Mouse (Mus musculus): ENCODE data around the gene Tmem184b. TPM values are rescaled to one million over a fixed set of nuclear protein-coding genes. Genes with fewer than 3 reads are reported as not detected.
A peak's percentile ranks its signal among the peaks of the same experiment; 100 is the strongest.

Tmem184b gene
- polyA plus RNA-seq, 1 experiment from 2014 or later, result 34.1 TPM

DNA sequence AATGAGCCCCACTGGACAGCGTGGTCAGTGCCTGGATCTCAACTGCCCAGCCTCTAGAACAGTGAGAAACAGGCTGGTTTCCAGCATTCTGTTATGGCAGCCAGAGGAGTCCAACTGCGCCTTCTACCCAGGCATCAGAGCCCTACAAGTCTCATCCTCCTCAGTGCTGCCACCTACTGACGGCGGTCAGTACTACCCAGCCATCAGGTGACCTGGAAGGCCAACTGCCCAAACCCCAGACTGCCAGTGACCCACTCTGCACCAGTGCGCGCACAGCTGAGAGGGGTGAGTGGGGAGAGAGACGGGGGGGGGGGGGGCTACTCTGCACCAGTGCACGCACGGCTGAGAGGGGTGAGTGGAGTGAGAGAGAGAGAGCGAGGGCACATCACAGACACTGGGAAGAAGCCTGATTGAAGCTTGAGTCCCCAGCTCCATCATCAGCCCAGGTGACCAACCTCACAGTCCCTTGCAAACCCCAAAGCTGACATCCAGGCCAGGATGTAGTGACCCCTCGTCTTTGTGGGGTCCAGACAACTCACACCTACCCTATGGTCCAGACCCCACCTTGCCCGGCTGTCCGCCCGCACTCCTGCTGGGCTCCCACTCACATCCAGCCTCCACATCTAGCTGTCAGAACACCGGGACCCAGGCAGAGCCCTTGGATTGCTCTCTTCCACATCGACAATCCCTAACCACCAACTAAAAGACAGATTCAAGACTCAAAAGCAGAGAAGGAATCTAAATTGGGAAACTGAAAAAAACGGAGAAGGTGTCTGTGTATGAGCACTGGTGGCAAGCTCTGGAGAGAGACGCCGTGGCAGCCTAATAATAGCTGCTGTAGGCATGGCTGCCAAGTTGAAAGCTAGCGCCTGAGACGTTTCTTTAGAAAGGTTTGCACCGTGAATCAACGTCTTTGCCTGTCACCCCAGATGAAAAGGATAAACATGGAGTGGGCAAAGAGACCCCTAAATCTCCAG is 22.6 kb downstream of the Tmem184b start:
- Histone ChIP-seq H3K4me1 (replicated peaks; ENCODE audit: control insufficient read depth, insufficient read depth, low read length) (no peaks in the 10 kb centered on the region), H3K4me2 (replicated peaks; ENCODE audit: low read depth) (no peak overlapping the region), H3K27ac (ENCODE audit: low read depth, low read length) (no peak overlapping the region), H3K9me3 (ENCODE audit: control insufficient read depth) (no peaks in the 10 kb centered on the region), H3K4me3 (ENCODE audit: low read depth, low read length) (no peak overlapping the region), H3K36me3 (ENCODE audit: control insufficient read depth, insufficient read depth) (peaks cover 25% of the 10 kb centered on the region), H3K27me3 (replicated peaks; ENCODE audit: control insufficient read depth, insufficient read depth, low read length) (no peaks in the 10 kb centered on the region), H3K9ac (ENCODE audit: low read depth, low read length) (no peak overlapping the region)
- peak; percentile 94 for TF ChIP-seq CTCF (IDR thresholded peaks at IDR 0.05; ENCODE audit: low read depth)
- peak; percentile 35 for ATAC-seq
- WGBS, result 58% methylated on average over 21 of the region's 23 CpGs

DNA sequence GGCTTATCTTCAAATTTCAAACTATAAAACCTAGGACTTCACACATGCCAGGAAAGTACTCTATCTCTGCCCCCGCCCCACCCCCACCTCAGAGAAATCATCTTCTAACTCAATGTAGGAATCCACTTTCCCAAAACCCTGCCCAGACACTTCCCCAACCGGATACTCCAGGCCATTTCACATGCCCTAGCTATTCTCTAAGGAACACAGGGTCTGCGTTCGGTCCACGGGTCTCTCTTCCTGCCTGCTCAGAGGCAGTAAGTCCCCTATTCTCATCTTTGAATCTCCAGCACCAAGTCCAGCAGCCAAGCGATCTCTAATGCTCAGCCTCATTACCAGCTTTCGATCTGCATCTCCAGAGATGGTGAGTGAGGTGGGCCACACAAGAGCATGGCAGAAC is 23.7 kb downstream of the Tmem184b start:
- H3K36me3 ChIP-seq (ENCODE audit: control insufficient read depth, insufficient read depth), result peaks cover 27% of the 10 kb centered on the region
- H3K4me1 ChIP-seq (replicated peaks; ENCODE audit: control insufficient read depth, insufficient read depth, low read length), result no peaks in the 10 kb centered on the region
- 86% methylated on average over 7 of the region's 7 CpGs for WGBS
- H3K27me3 ChIP-seq (replicated peaks; ENCODE audit: control insufficient read depth, insufficient read depth, low read length), result no peaks in the 10 kb centered on the region
- H3K4me3 ChIP-seq (ENCODE audit: low read depth, low read length), result no peak overlapping the region
- TF ChIP-seq CTCF (IDR thresholded peaks at IDR 0.05; ENCODE audit: low read depth), result no peak
- no peak overlapping the region for H3K4me2 ChIP-seq (replicated peaks; ENCODE audit: low read depth)
- no peak for ATAC-seq
- no peak overlapping the region for H3K27ac ChIP-seq (ENCODE audit: low read depth, low read length)
- H3K9me3 ChIP-seq (ENCODE audit: control insufficient read depth), result no peaks in the 10 kb centered on the region
- no peak overlapping the region for H3K9ac ChIP-seq (ENCODE audit: low read depth, low read length)

DNA sequence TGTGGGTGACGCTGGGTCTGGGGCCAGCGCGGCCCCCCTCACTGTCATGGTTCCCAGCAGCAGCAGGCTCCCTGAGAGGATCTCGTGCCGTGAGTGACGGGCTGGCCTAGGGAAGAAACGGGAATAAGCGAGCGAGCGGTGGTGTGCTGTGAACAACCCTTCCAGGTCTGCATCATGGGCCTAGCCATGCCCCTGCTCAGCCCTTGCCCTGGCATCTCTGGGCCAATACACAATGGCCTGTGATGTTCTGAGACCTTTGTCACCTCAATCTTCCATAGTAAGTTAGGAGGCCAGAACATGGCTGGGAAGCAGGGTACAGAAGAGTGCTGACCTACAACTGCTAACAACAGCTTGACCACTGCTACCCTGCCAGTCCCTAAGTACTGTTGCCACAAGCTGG is 24.8 kb downstream of the Tmem184b start:
- no peak overlapping the region for H3K4me3 ChIP-seq (ENCODE audit: low read depth, low read length)
- 0 out of 2 replicates have a peak overlapping the region, but pooled peaks have one; percentile 28 for H3K27ac ChIP-seq (ENCODE audit: low read depth, low read length)
- no peak for TF ChIP-seq CTCF (IDR thresholded peaks at IDR 0.05; ENCODE audit: low read depth)
- H3K4me2 ChIP-seq (replicated peaks; ENCODE audit: low read depth), result no peak overlapping the region
- peaks cover 37% of the 10 kb centered on the region for H3K36me3 ChIP-seq (ENCODE audit: control insufficient read depth, insufficient read depth)
- no peaks in the 10 kb centered on the region for H3K4me1 ChIP-seq (replicated peaks; ENCODE audit: control insufficient read depth, insufficient read depth, low read length)
- no peak overlapping the region for H3K9ac ChIP-seq (ENCODE audit: low read depth, low read length)
- ATAC-seq, result no peak
- no peaks in the 10 kb centered on the region for H3K9me3 ChIP-seq (ENCODE audit: control insufficient read depth)
- H3K27me3 ChIP-seq (replicated peaks; ENCODE audit: control insufficient read depth, insufficient read depth, low read length), result no peaks in the 10 kb centered on the region
- WGBS, result 97% methylated on average over 10 of the region's 10 CpGs

DNA sequence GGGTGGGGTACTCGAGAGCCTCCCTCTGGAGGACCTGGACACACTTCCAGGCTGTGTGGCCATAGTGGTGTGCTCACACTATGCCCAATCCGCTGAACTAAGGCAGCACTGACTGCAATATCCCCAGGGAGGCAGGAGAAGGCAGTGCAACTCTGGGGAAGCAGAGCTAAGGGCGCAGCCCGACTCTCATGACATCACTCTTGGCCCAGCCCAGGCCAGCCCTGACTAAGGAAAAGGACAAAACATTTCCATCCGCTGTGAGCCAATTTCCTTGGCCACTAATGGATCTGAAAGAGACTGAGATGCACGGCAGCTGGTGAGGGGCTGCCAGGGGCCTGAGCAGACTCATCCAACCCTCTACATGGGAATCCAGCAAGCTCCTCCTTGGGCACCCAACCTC is 25.7 kb downstream of the Tmem184b start:
- Histone ChIP-seq H3K4me1 (replicated peaks; ENCODE audit: control insufficient read depth, insufficient read depth, low read length) (no peaks in the 10 kb centered on the region), H3K36me3 (ENCODE audit: control insufficient read depth, insufficient read depth) (peaks cover 46% of the 10 kb centered on the region), H3K9ac (ENCODE audit: low read depth, low read length) (no peak overlapping the region), H3K9me3 (ENCODE audit: control insufficient read depth) (no peaks in the 10 kb centered on the region), H3K4me3 (ENCODE audit: low read depth, low read length) (no peak overlapping the region), H3K27ac (ENCODE audit: low read depth, low read length) (no peak overlapping the region), H3K27me3 (replicated peaks; ENCODE audit: control insufficient read depth, insufficient read depth, low read length) (no peaks in the 10 kb centered on the region), H3K4me2 (replicated peaks; ENCODE audit: low read depth) (no peak overlapping the region)
- peak; percentile 67 for TF ChIP-seq CTCF (IDR thresholded peaks at IDR 0.05; ENCODE audit: low read depth)
- no peak for ATAC-seq
- WGBS, result 73% methylated on average over 6 of the region's 6 CpGs

DNA sequence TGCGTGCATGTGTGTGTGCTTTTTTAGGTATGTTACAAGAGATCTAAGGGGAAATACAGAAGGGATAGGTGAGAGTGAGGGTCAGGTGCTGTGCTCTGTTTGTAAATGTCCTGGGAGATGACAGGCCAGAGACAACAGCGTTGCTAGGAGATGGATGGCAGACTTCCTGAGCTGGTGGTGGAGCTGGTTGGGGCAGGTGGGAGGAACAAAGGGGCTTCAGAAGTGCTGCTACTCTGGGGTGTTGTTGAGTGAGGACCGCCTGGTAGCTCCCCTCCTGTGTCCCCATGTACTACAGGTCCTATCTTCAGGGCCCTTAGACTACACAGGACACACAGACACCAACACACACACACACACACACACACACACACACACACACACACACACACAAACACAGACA is 28.6 kb downstream of the Tmem184b start:
- no peaks in the 10 kb centered on the region for H3K27me3 ChIP-seq (replicated peaks; ENCODE audit: control insufficient read depth, insufficient read depth, low read length)
- TF ChIP-seq CTCF (IDR thresholded peaks at IDR 0.05; ENCODE audit: low read depth), result no peak
- no peak overlapping the region for H3K4me2 ChIP-seq (replicated peaks; ENCODE audit: low read depth)
- ATAC-seq, result no peak
- 52% methylated on average over 3 of the region's 3 CpGs for WGBS
- no peak overlapping the region for H3K27ac ChIP-seq (ENCODE audit: low read depth, low read length)
- peaks cover 60% of the 10 kb centered on the region for H3K36me3 ChIP-seq (ENCODE audit: control insufficient read depth, insufficient read depth)
- no peaks in the 10 kb centered on the region for H3K9me3 ChIP-seq (ENCODE audit: control insufficient read depth)
- no peak overlapping the region for H3K4me3 ChIP-seq (ENCODE audit: low read depth, low read length)
- H3K4me1 ChIP-seq (replicated peaks; ENCODE audit: control insufficient read depth, insufficient read depth, low read length), result no peaks in the 10 kb centered on the region; the same call in 1 of the 2 replicates
- H3K9ac ChIP-seq (ENCODE audit: low read depth, low read length), result no peak overlapping the region

DNA sequence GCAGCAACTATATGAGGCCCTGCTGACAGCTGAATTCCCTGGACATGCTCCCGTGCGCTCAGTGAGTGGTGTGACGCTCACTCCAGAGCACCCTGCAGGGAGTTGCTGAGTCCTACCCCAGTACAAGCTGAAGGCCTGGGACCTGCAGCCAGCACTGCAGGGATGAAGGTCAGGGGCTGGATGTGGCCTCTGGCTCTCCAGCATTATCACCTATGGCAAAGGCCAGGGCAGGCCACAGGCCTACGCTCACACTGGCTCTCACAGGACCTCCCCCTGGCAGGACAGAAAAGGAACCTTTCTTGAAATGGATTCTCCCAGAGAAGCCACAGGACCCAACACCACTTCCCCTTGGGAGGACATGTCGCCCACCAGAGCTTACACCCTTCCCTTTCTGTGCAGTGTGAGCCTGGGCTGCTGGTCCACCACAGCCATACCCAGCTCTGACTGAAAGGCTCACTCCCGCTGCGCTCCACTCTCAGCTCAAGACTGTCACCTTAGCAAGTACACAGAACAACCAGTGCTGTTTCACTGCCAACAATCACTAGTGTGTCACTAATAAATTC is 33.0 kb downstream of the Tmem184b start:
- ATAC-seq, result no peak
- no peak for TF ChIP-seq CTCF (IDR thresholded peaks at IDR 0.05; ENCODE audit: low read depth)
- no peak overlapping the region for H3K9ac ChIP-seq (ENCODE audit: low read depth, low read length)
- no peaks in the 10 kb centered on the region for H3K27me3 ChIP-seq (replicated peaks; ENCODE audit: control insufficient read depth, insufficient read depth, low read length)
- no peak overlapping the region for H3K4me3 ChIP-seq (ENCODE audit: low read depth, low read length)
- H3K36me3 ChIP-seq (ENCODE audit: control insufficient read depth, insufficient read depth), result peaks cover 67% of the 10 kb centered on the region
- 65% methylated on average over 7 of the region's 7 CpGs for WGBS
- no peaks in the 10 kb centered on the region for H3K9me3 ChIP-seq (ENCODE audit: control insufficient read depth)
- 0 out of 2 replicates have a peak overlapping the region, but pooled peaks have one; percentile 2 for H3K4me2 ChIP-seq (replicated peaks; ENCODE audit: low read depth)
- H3K27ac ChIP-seq (ENCODE audit: low read depth, low read length), result peak overlapping the region; percentile 88; the same call in 1 of the 2 replicates
- H3K4me1 ChIP-seq (replicated peaks; ENCODE audit: control insufficient read depth, insufficient read depth, low read length), result peaks cover 18% of the 10 kb centered on the region

All from intestine, postnatal 0 days (tissue).